Mouse (Mus musculus): Measurements from ENCODE around the gene Tgoln1. TPM values are rescaled to one million over a fixed set of nuclear protein-coding genes. Genes with fewer than 3 reads are reported as not detected.

Gene Tgoln1
- polyA plus RNA-seq (2015; fragmentation: Nextera tagmentation; extraction: Ambion mirVana): 13.6 and 18.2 TPM in 2 replicates

DNA sequence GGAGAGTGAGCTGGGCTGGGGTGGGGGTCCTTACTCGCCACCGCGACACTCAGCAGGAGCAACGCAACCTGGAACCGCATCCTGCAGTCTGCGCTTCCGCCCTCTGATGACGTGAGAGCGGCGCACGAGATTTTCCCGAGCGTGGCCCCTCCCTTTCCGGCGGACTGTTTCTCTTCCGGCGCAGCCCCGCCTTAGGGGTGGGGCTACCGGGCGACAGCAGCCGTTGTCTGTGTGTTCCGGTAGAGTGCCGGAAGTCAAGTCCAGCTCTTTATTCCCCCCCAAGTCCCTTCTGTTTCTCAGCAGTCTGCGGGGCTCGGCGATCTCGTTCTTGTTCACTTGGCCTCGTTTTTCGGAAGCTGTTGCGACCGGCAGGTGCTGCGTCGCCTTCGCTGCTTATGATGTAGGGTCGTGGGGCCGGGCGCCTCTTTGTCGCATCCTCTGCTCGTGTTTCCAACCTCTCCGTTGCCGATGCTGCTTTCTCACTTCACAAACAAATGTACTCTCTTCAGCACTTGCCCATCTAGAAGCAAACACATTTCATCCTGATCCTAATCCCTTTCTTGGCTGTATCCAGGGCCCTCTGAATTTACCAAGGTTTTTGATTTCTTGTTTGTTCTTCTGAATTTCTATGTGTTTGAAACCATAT, at the start of gene Tgoln1:
Tgoln1 (minus strand) TSS at position 358 of the 646 bp plus-strand sequence.
- no peaks in the 10 kb centered on the region for H3K9me3 ChIP-seq (replicated peaks)
- ATAC-seq (ENCODE audit: low read depth) (peak; percentile 95), DNase-seq (peak; percentile 92)
- H3K36me3 ChIP-seq: peaks cover 18% of the 10 kb centered on the region
- WGBS (ENCODE audit: insufficient replicate concordance): under 1% methylated on average over 41 of the region's 41 CpGs
- H3K27me3 ChIP-seq: no peaks in the 10 kb centered on the region
- H3K9ac ChIP-seq: peak within 1 kb of the TSS; percentile 87
- H3K27ac ChIP-seq: peak within 1 kb of the TSS; percentile 87
- peak within 1 kb of the TSS; percentile 96 for H3K4me2 ChIP-seq
- H3K4me3 ChIP-seq (replicated peaks): peak within 1 kb of the TSS; percentile 89
- H3K4me1 ChIP-seq (replicated peaks): peaks cover 51% of the 10 kb centered on the region

DNA sequence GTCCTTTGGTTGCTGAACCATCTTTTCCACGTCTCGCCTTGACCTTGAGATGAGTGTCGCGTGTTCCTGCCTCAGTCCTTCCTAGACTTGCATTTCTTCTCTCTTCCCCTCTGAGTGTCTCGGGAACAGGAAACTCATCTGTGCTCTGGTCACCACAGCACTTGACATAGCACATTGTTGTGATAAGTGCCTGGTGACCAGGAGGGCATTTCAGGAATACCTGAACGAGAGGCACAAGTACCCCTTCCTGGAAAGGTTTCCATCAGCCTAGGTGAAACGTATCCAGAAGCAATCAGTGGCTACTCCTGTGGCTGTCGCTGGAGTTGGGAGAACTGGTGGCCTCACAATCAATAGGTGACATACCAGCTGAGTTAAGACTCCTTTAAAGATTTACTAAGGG, 47.5 kb upstream of the Tgoln1 start:
- 26% methylated on average over 8 of the region's 8 CpGs for WGBS (ENCODE audit: insufficient replicate concordance)
- H3K27me3 ChIP-seq: no peaks in the 10 kb centered on the region
- DNase-seq (no peak), ATAC-seq (ENCODE audit: low read depth) (no peak)
- no peak overlapping the region for H3K27ac ChIP-seq
- H3K4me1 ChIP-seq (replicated peaks): peaks cover 32% of the 10 kb centered on the region
- no peak overlapping the region for H3K9ac ChIP-seq
- H3K36me3 ChIP-seq: no peaks in the 10 kb centered on the region
- H3K9me3 ChIP-seq (replicated peaks): no peaks in the 10 kb centered on the region
- no peak overlapping the region for H3K4me3 ChIP-seq (replicated peaks)
- no peak overlapping the region for H3K4me2 ChIP-seq

- Histone ChIP-seq H3K4me1 (replicated peaks) (peaks cover 33% of the 10 kb centered on the region), H3K9ac (no peak overlapping the region), H3K27ac (no peak overlapping the region), H3K4me3 (replicated peaks) (no peak overlapping the region), H3K4me2 (no peak overlapping the region), H3K27me3 (no peaks in the 10 kb centered on the region), H3K36me3 (no peaks in the 10 kb centered on the region), H3K9me3 (replicated peaks) (no peaks in the 10 kb centered on the region)
- DNase-seq (no peak), ATAC-seq (ENCODE audit: low read depth) (0 out of 2 replicates have a peak, but pooled peaks have one; percentile 41)
- WGBS (ENCODE audit: insufficient replicate concordance): 6% methylated on average over 1 of the region's 1 CpGs
Measured at GRCm38 (mm10) chr6:72663000-72663399, 46.2 kb upstream of the Tgoln1 start.

DNA sequence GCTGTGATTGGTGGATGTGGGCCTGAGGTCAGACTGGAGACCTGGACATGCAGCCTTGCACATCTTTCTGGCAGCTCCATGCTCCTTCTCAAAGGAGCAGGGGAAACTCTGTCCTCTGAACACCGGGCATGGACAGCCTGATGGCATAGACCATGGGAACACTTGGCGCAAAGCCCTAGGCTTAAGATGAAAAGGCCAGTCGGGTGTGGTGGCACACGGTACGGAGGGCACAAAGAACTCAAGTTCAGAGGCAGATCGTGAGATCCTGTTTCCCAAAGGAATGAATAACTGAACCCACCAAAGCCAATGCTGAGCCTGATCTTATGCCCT, 43.6 kb upstream of the Tgoln1 start:
- 78% methylated on average over 6 of the region's 6 CpGs for WGBS (ENCODE audit: insufficient replicate concordance)
- H3K27ac ChIP-seq: 0 out of 2 replicates have a peak overlapping the region, but pooled peaks have one; percentile 43
- no peak overlapping the region for H3K9ac ChIP-seq
- H3K27me3 ChIP-seq: no peaks in the 10 kb centered on the region
- H3K9me3 ChIP-seq (replicated peaks): no peaks in the 10 kb centered on the region
- H3K4me2 ChIP-seq: no peak overlapping the region
- DNase-seq: no peak
- H3K4me3 ChIP-seq (replicated peaks): no peak overlapping the region
- H3K36me3 ChIP-seq: no peaks in the 10 kb centered on the region
- peaks cover 41% of the 10 kb centered on the region for H3K4me1 ChIP-seq (replicated peaks)
- ATAC-seq (ENCODE audit: low read depth): no peak

DNA sequence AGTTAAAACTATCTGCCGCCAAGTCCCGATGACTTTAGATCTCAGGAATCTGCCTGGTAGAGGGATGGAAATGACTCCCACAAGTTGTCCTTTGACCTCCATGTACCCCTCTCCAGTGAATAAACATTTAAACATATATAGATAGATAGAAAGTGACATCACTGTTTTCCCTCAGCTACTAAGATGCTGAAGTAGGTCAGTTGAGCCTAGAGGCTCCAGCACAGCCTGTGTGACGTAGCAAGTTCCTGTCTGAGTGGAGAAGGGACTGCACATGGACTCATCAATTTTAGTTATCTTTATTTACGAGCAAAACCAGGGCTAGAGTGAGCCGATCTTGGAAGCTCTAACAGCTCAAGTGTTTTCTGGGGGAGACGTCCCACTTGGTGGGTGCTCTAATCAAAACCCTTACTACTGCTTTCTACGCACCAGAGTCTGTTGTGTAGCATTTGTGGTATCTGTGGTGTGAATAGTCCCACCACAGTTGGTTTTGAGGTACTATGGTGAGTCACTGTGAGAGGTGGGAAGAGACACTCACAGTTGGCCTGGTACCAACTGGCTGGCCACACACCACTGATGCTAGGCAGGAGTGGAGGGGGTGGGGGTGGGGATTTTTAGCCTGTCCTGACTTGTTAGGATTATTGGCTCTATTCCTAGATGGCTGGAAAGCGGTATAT, 43.1 kb upstream of the Tgoln1 start:
- H3K4me3 ChIP-seq (replicated peaks): no peak overlapping the region
- no peak overlapping the region for H3K9ac ChIP-seq
- peaks cover 45% of the 10 kb centered on the region for H3K4me1 ChIP-seq (replicated peaks)
- H3K27me3 ChIP-seq: no peaks in the 10 kb centered on the region
- no peak overlapping the region for H3K4me2 ChIP-seq
- no peak for DNase-seq
- 43% methylated on average over 8 of the region's 8 CpGs for WGBS (ENCODE audit: insufficient replicate concordance)
- no peaks in the 10 kb centered on the region for H3K9me3 ChIP-seq (replicated peaks)
- ATAC-seq (ENCODE audit: low read depth): 0 out of 2 replicates have a peak, but pooled peaks have one; percentile 28
- no peak overlapping the region; the same call in 1 of the 2 replicates for H3K27ac ChIP-seq
- H3K36me3 ChIP-seq: no peaks in the 10 kb centered on the region

- H3K4me1 ChIP-seq (replicated peaks): peaks cover 37% of the 10 kb centered on the region
- no peaks in the 10 kb centered on the region for H3K36me3 ChIP-seq
- H3K9ac ChIP-seq: no peak overlapping the region
- DNase-seq (no peak), ATAC-seq (ENCODE audit: low read depth) (no peak)
- no peak overlapping the region for H3K4me3 ChIP-seq (replicated peaks)
- 24% methylated on average over 3 of the region's 3 CpGs for WGBS (ENCODE audit: insufficient replicate concordance)
- no peaks in the 10 kb centered on the region for H3K27me3 ChIP-seq
- no peak overlapping the region for H3K27ac ChIP-seq
- no peaks in the 10 kb centered on the region for H3K9me3 ChIP-seq (replicated peaks)
- no peak overlapping the region for H3K4me2 ChIP-seq
Measured at GRCm38 (mm10) chr6:72658006-72658405, 41.2 kb upstream of the Tgoln1 start.

DNA sequence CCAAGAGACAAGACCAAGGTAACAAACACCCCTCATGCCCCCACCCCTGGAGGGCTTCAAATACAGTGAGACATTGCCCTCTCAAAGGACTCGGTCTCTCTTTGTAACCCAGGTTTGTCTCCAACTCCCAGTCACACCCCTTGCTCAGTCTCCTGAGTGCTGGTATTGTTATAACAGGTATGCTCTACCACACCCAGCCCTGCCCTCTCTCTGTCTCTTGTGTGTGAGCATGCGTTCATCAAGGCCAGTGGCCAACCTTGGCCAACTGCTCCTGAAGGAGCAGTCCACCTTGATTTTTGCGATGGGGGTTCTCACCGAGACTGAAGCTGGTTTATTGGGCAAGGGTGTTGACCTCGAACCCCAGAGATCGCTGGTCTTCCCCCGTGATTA, 39.2 kb upstream of the Tgoln1 start:
- DNase-seq (no peak), ATAC-seq (ENCODE audit: low read depth) (no peak)
- 74% methylated on average over 7 of the region's 7 CpGs for WGBS (ENCODE audit: insufficient replicate concordance)
- Histone ChIP-seq H3K9ac (no peak overlapping the region), H3K36me3 (no peaks in the 10 kb centered on the region), H3K4me1 (replicated peaks) (peaks cover 30% of the 10 kb centered on the region), H3K4me3 (replicated peaks) (no peak overlapping the region), H3K4me2 (no peak overlapping the region), H3K27ac (peak overlapping the region; percentile 39; the same call in 1 of the 2 replicates), H3K27me3 (no peaks in the 10 kb centered on the region), H3K9me3 (replicated peaks) (no peaks in the 10 kb centered on the region)

DNA sequence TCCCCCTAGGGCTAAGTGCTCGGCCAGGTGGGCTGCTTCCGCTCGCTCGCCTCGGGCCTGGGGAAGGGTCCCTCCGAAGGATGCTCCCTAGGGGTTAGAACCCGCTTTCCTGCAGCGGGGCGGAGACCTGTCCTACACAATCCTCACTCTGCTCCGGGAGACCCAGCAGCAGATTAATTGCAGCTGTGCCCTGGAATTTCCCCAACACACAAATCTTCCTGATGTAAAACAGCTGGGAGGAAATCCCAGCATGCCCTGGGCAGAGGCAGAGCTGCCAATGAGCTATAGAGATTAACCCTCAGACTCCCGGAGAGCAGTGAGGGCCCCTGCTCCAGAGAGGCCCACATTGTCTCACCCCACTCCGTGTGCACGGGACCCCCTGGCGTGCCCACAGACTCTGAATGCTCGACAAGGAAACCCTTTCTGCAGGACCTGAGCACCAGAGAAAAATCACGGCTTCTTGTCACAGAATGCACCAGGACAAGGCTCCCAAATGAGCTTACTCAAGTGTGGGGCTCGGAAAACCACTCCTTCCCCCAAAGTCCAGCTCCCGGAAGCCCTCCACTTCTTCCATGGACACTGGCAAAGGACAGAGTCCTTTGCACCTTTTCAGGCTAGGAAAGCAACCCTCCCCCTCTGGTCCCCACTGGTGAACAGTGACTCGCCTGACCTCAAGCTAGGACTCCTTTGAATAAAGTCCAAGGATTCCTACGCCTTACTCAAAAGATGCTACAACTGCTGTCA, 38.7 kb upstream of the Tgoln1 start:
- Histone ChIP-seq H3K36me3 (no peaks in the 10 kb centered on the region), H3K4me3 (replicated peaks) (no peak overlapping the region), H3K9me3 (replicated peaks) (no peaks in the 10 kb centered on the region), H3K9ac (no peak overlapping the region), H3K4me1 (replicated peaks) (peaks cover 25% of the 10 kb centered on the region), H3K4me2 (0 out of 2 replicates have a peak overlapping the region, but pooled peaks have one; percentile 2), H3K27me3 (no peaks in the 10 kb centered on the region), H3K27ac (peak overlapping the region; percentile 39)
- DNase-seq (no peak), ATAC-seq (ENCODE audit: low read depth) (peak; percentile 43; the same call in 1 of the 2 replicates)
- 29% methylated on average over 20 of the region's 20 CpGs for WGBS (ENCODE audit: insufficient replicate concordance)

GRCm38 (mm10) chr6:72654355-72654754, 37.6 kb upstream of the Tgoln1 start:
- no peaks in the 10 kb centered on the region for H3K9me3 ChIP-seq (replicated peaks)
- H3K27me3 ChIP-seq: no peaks in the 10 kb centered on the region
- H3K4me1 ChIP-seq (replicated peaks): peaks cover 13% of the 10 kb centered on the region
- H3K36me3 ChIP-seq: no peaks in the 10 kb centered on the region
- ATAC-seq (ENCODE audit: low read depth) (no peak), DNase-seq (no peak)
- WGBS (ENCODE audit: insufficient replicate concordance): 73% methylated on average over 6 of the region's 6 CpGs
- H3K4me3 ChIP-seq (replicated peaks): no peak overlapping the region
- no peak overlapping the region for H3K27ac ChIP-seq
- H3K4me2 ChIP-seq: no peak overlapping the region
- H3K9ac ChIP-seq: no peak overlapping the region

GRCm38 (mm10) chr6:72653419-72653818, 36.6 kb upstream of the Tgoln1 start:
- 65% methylated on average over 7 of the region's 7 CpGs for WGBS (ENCODE audit: insufficient replicate concordance)
- no peak overlapping the region for H3K4me2 ChIP-seq
- ATAC-seq (ENCODE audit: low read depth) (no peak), DNase-seq (no peak)
- H3K4me3 ChIP-seq (replicated peaks): no peak overlapping the region
- no peak overlapping the region for H3K27ac ChIP-seq
- H3K9ac ChIP-seq: no peak overlapping the region
- H3K9me3 ChIP-seq (replicated peaks): no peaks in the 10 kb centered on the region
- H3K36me3 ChIP-seq: no peaks in the 10 kb centered on the region
- H3K27me3 ChIP-seq: no peaks in the 10 kb centered on the region
- H3K4me1 ChIP-seq (replicated peaks): peaks cover 12% of the 10 kb centered on the region

- H3K36me3 ChIP-seq: no peaks in the 10 kb centered on the region
- no peaks in the 10 kb centered on the region for H3K27me3 ChIP-seq
- no peaks in the 10 kb centered on the region for H3K9me3 ChIP-seq (replicated peaks)
- 72% methylated on average over 10 of the region's 10 CpGs for WGBS (ENCODE audit: insufficient replicate concordance)
- no peak for ATAC-seq (ENCODE audit: low read depth)
- DNase-seq: no peak
- no peak overlapping the region for H3K9ac ChIP-seq
- no peak overlapping the region for H3K4me3 ChIP-seq (replicated peaks)
- no peak overlapping the region for H3K4me2 ChIP-seq
- H3K27ac ChIP-seq: no peak overlapping the region
- peaks cover 5% of the 10 kb centered on the region; the same call in 1 of the 2 replicates for H3K4me1 ChIP-seq (replicated peaks)
Measured at GRCm38 (mm10) chr6:72650338-72650851, 33.6 kb upstream of the Tgoln1 start.

Measured in liver, embryonic 13.5 days (tissue).